Mouse (Mus musculus): Measurements from ENCODE around the gene Mdk. TPM values are rescaled to one million over a fixed set of nuclear protein-coding genes. Genes with fewer than 3 reads are reported as not detected.

Mdk gene
- polyA plus RNA-seq, 1 experiment from 2014 or later = 1,095 TPM

DNA sequence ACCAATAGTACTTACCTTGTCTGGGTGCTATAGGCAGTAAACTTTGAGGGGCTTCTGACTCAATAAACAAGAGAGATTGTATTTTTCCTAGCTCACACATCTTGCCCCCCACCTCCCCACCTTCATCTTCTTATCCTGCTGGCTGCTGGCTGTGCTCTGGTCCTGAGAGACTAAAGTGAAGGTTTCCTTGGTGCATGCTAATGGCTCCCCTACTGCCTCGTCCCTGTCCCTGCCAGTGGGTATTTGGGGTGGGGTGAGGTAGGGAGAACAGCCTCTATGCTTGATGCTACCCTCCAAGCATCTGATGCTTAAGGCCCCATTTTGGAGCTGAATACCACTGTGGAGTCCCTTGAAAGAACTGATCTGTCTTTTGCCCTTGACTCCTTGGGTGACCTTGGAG, 7.4 kb downstream of the Mdk start:
- H3K4me2 ChIP-seq (ENCODE audit: low read depth, low read length, severe bottlenecking) = no peak overlapping the region
- no peaks in the 10 kb centered on the region for H3K36me3 ChIP-seq (ENCODE audit: control insufficient read depth, insufficient read depth, low read length)
- 48% methylated on average over 1 of the region's 1 CpGs for WGBS
- H3K4me1 ChIP-seq (replicated peaks; ENCODE audit: control insufficient read depth, insufficient read depth, low read length) = peaks cover 21% of the 10 kb centered on the region; the same call in 1 of the 2 replicates
- no peak overlapping the region for H3K27ac ChIP-seq (ENCODE audit: low read depth, low read length)
- H3K9ac ChIP-seq (ENCODE audit: low read length) = no peak overlapping the region
- no peaks in the 10 kb centered on the region for H3K9me3 ChIP-seq (ENCODE audit: control insufficient read depth, low read length)
- ATAC-seq (replicated peaks; ENCODE audit: low FRiP score) (no peak), DNase-seq (ENCODE audit: low spot score) (peak; percentile 46)
- H3K4me3 ChIP-seq (ENCODE audit: low read depth, low read length) = no peak overlapping the region
- H3K27me3 ChIP-seq (ENCODE audit: control insufficient read depth, insufficient read depth, low read length) = peaks cover 47% of the 10 kb centered on the region

DNA sequence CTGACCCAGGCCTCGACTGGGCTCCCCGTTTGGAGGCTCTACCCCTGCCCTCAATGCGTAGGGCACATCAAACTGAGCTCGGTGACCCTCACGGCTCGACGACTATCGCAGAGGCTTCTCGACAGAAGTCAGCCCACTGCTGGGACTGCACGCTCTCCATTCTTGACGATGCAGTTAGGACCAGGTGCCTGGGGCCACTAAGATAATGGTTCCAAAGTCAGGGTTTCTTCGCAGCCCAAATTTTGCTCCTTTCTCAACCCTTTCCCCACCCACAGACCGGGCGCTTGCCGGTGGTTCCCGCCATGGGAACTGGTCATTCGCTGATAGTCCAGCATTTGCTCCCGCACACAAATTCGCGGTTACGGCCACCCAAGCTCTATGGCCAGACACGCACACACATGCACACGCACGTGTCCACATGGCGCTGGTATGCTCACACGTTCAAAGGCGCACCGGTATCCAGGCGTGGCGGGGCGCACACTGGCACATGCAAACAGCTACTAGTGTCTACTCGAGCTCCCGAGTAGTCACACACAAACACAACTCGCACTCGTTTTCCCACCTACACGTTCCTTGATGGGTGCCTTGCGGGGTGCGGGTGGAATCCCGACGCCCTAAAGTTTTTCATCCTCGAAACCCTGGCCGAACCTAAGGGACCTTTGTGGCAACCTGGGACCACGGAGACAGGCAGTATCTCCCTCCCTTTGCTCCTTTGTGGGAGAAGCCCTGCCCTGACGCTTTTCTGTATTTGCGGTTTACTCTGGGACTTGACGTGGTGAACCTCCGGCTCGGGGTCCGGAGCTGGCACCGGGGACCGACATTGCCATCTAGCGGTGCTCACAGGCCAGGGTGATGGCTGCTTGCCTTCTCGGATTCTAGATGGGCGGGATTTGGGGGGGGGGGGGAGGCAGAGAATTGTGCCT, 8.4 kb downstream of the Mdk start:
- Histone ChIP-seq H3K27ac (ENCODE audit: low read depth, low read length) (no peak overlapping the region), H3K9ac (ENCODE audit: low read length) (no peak overlapping the region), H3K9me3 (ENCODE audit: control insufficient read depth, low read length) (no peaks in the 10 kb centered on the region), H3K4me1 (replicated peaks; ENCODE audit: control insufficient read depth, insufficient read depth, low read length) (peaks cover 19% of the 10 kb centered on the region; the same call in 1 of the 2 replicates), H3K27me3 (ENCODE audit: control insufficient read depth, insufficient read depth, low read length) (peaks cover 47% of the 10 kb centered on the region), H3K4me3 (ENCODE audit: low read depth, low read length) (peak overlapping the region; percentile 22), H3K36me3 (ENCODE audit: control insufficient read depth, insufficient read depth, low read length) (no peaks in the 10 kb centered on the region), H3K4me2 (ENCODE audit: low read depth, low read length, severe bottlenecking) (peak overlapping the region; percentile 45)
- peak; percentile 14; the same call in 1 of the 2 replicates for ATAC-seq (replicated peaks; ENCODE audit: low FRiP score)
- 5% methylated on average over 54 of the region's 54 CpGs for WGBS
- DNase-seq (ENCODE audit: low spot score) = peak; percentile 87

DNA sequence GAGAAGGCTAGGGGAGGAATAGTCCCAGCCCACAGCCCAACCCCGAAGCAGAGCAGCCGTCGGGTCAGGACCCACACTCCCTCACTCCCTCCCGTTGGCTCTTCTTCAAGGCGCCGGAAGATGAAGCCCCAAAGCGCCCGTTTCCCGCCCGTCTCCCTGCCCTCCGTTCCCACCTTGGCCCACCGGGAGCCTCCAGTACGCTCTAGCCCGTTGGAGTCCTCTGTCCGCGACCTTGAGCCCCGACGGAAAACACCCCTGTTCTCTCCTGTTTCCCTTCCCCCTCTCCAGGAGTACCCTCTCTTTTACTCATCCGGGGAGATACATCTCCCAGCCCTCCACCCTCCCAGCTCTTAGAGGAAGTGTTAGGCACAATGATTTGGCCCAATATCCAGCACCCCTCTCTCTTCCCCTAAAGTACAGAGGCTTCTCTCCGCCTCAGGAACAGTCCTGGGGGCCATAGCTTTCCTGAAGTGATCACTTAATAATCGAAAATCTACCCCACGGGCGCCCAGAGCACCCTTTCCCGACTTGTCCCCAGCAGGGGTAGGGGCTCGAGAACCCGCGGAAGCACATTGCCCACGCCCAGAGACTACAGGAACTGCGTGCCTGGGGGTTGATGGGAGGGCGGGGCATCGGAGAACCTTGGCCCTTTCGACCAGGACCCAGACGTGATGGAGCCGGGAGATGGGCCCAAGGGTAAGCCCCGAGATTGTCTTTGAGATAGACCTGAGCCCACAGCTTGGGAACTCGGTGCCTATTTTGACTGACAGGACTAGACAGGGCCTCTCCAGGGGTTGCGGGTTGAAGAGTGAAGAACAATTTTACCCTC, 9.3 kb downstream of the Mdk start:
- peaks cover 17% of the 10 kb centered on the region; the same call in 1 of the 2 replicates for H3K4me1 ChIP-seq (replicated peaks; ENCODE audit: control insufficient read depth, insufficient read depth, low read length)
- no peak overlapping the region for H3K27ac ChIP-seq (ENCODE audit: low read depth, low read length)
- peaks cover 47% of the 10 kb centered on the region for H3K27me3 ChIP-seq (ENCODE audit: control insufficient read depth, insufficient read depth, low read length)
- H3K9ac ChIP-seq (ENCODE audit: low read length) = no peak overlapping the region; the same call in 1 of the 2 replicates
- H3K36me3 ChIP-seq (ENCODE audit: control insufficient read depth, insufficient read depth, low read length) = no peaks in the 10 kb centered on the region
- no peak for ATAC-seq (replicated peaks; ENCODE audit: low FRiP score)
- H3K4me3 ChIP-seq (ENCODE audit: low read depth, low read length) = peak overlapping the region; percentile 53
- H3K9me3 ChIP-seq (ENCODE audit: control insufficient read depth, low read length) = no peaks in the 10 kb centered on the region
- WGBS = 4% methylated on average over 37 of the region's 37 CpGs
- peak overlapping the region; percentile 92 for H3K4me2 ChIP-seq (ENCODE audit: low read depth, low read length, severe bottlenecking)
- peak; percentile 65 for DNase-seq (ENCODE audit: low spot score)

DNA sequence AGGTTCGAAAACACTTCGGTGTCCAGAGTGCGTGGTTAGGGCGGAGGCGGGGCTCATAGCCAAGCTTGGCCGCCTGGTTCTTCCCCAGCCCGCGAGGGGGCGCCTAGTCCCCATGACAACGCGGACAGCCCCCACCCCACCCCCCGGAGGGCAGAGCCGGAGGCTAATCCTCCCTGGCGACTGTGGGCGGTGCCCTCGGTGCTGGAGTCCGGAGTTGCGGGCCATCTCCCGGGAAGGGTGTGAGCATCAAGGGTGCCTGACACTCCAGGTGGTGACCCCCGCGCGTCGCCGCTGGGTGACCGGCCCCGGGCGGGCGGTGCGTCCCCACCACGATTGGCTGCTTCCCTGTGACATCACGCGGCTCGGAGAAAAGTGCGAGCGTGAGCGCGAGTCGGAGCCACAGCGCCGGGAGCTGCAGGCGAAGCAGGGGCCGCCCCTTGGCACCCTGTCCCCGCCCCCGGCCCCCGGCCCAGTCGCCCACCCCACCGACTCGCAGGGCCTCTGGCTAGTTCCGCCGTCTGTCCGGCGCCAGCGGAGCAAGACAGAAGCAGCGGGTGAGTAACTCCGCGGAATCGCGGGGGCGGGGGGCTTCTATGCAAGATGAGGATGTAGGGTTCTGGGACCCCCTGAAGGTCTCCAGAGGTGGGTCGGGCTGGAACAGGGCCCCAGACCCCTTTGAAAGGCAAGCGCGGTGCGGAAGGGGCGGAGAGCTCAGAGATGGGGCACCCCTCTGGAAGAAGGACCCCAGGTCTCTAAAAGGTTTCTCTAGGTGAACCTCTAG, 10.1 kb downstream of the Mdk start:
- ATAC-seq (replicated peaks; ENCODE audit: low FRiP score) = peak; percentile 70
- peaks cover 47% of the 10 kb centered on the region for H3K27me3 ChIP-seq (ENCODE audit: control insufficient read depth, insufficient read depth, low read length)
- peak overlapping the region; percentile 39 for H3K9ac ChIP-seq (ENCODE audit: low read length)
- no peaks in the 10 kb centered on the region for H3K9me3 ChIP-seq (ENCODE audit: control insufficient read depth, low read length)
- under 1% methylated on average over 64 of the region's 64 CpGs for WGBS
- peak overlapping the region; percentile 92 for H3K4me2 ChIP-seq (ENCODE audit: low read depth, low read length, severe bottlenecking)
- DNase-seq (ENCODE audit: low spot score) = peak; percentile 87
- no peak overlapping the region for H3K27ac ChIP-seq (ENCODE audit: low read depth, low read length)
- peaks cover 17% of the 10 kb centered on the region; the same call in 1 of the 2 replicates for H3K4me1 ChIP-seq (replicated peaks; ENCODE audit: control insufficient read depth, insufficient read depth, low read length)
- peak overlapping the region; percentile 53 for H3K4me3 ChIP-seq (ENCODE audit: low read depth, low read length)
- H3K36me3 ChIP-seq (ENCODE audit: control insufficient read depth, insufficient read depth, low read length) = no peaks in the 10 kb centered on the region

GRCm38 (mm10) chr2:91921181-91921789, 10.8 kb downstream of the Mdk start:
- Histone ChIP-seq H3K27ac (ENCODE audit: low read depth, low read length) (no peak overlapping the region), H3K36me3 (ENCODE audit: control insufficient read depth, insufficient read depth, low read length) (no peaks in the 10 kb centered on the region), H3K9ac (ENCODE audit: low read length) (peak overlapping the region; percentile 39; the same call in 1 of the 2 replicates), H3K4me3 (ENCODE audit: low read depth, low read length) (peak overlapping the region; percentile 53), H3K4me1 (replicated peaks; ENCODE audit: control insufficient read depth, insufficient read depth, low read length) (peaks cover 17% of the 10 kb centered on the region; the same call in 1 of the 2 replicates), H3K4me2 (ENCODE audit: low read depth, low read length, severe bottlenecking) (peak overlapping the region; percentile 92), H3K9me3 (ENCODE audit: control insufficient read depth, low read length) (no peaks in the 10 kb centered on the region), H3K27me3 (ENCODE audit: control insufficient read depth, insufficient read depth, low read length) (peaks cover 47% of the 10 kb centered on the region)
- 4% methylated on average over 31 of the region's 31 CpGs for WGBS
- ATAC-seq (replicated peaks; ENCODE audit: low FRiP score) (no peak; the same call in 1 of the 2 replicates), DNase-seq (ENCODE audit: low spot score) (peak; percentile 74)

DNA sequence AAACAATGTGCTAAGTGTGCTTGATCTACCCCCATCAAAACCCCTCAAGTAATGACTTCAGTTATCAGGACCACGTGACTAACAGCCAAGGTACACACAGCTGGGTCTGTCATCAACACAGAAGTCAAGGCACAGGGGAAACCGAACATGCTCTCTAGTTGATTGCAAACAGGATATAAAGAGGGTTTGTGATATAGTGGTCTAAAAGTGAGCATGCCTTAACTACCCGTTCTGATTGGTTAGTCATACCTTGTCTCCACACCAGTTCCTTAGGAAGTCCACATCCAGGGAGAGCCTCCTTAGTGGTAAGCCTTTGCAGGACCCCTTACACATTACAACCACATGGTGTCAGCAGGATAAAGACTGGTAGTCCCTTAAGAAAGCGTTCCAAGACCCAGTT, 12.0 kb downstream of the Mdk start:
- DNase-seq (ENCODE audit: low spot score) (no peak), ATAC-seq (replicated peaks; ENCODE audit: low FRiP score) (no peak)
- Histone ChIP-seq H3K4me1 (replicated peaks; ENCODE audit: control insufficient read depth, insufficient read depth, low read length) (peaks cover 17% of the 10 kb centered on the region; the same call in 1 of the 2 replicates), H3K9ac (ENCODE audit: low read length) (no peak overlapping the region), H3K4me3 (ENCODE audit: low read depth, low read length) (no peak overlapping the region), H3K36me3 (ENCODE audit: control insufficient read depth, insufficient read depth, low read length) (no peaks in the 10 kb centered on the region), H3K27ac (ENCODE audit: low read depth, low read length) (no peak overlapping the region), H3K4me2 (ENCODE audit: low read depth, low read length, severe bottlenecking) (no peak overlapping the region), H3K27me3 (ENCODE audit: control insufficient read depth, insufficient read depth, low read length) (peaks cover 47% of the 10 kb centered on the region), H3K9me3 (ENCODE audit: control insufficient read depth, low read length) (no peaks in the 10 kb centered on the region)
- 77% methylated on average over 4 of the region's 4 CpGs for WGBS

DNA sequence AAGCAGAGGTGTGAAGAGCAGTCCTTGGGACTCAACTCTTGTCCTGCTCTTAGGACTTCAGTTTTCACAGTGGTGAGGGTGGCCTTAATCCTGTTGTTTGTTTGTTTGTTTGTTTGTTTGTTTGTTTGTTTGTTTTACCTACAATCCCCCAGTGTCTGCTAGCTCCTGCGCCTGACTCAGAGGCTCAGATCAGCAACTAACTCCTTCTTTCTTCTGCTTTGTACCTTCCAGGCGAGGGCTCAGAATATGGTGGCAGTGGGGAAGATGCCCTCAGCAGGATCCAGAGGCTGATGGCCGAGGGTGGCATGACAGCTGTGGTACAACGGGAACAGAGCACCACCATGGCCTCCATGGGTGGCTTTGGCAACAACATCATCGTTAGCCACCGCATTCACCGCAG, 15.0 kb downstream of the Mdk start:
- no peak overlapping the region for H3K27ac ChIP-seq (ENCODE audit: low read depth, low read length)
- WGBS = 90% methylated on average over 7 of the region's 7 CpGs
- DNase-seq (ENCODE audit: low spot score) = no peak
- ATAC-seq (replicated peaks; ENCODE audit: low FRiP score) = no peak
- no peak overlapping the region for H3K4me2 ChIP-seq (ENCODE audit: low read depth, low read length, severe bottlenecking)
- H3K36me3 ChIP-seq (ENCODE audit: control insufficient read depth, insufficient read depth, low read length) = peaks cover 6% of the 10 kb centered on the region; the same call in 1 of the 2 replicates
- H3K9me3 ChIP-seq (ENCODE audit: control insufficient read depth, low read length) = no peaks in the 10 kb centered on the region
- H3K4me3 ChIP-seq (ENCODE audit: low read depth, low read length) = no peak overlapping the region
- peaks cover 21% of the 10 kb centered on the region for H3K27me3 ChIP-seq (ENCODE audit: control insufficient read depth, insufficient read depth, low read length)
- H3K4me1 ChIP-seq (replicated peaks; ENCODE audit: control insufficient read depth, insufficient read depth, low read length) = peaks cover 3% of the 10 kb centered on the region; the same call in 1 of the 2 replicates
- H3K9ac ChIP-seq (ENCODE audit: low read length) = no peak overlapping the region
